Mouse (Mus musculus): ENCODE measurements around the gene Gdi2. TPM values are rescaled to one million over a fixed set of nuclear protein-coding genes. Genes with fewer than 3 reads are reported as not detected.

Gdi2 gene
- 1,176 TPM for polyA plus RNA-seq (2014; fragmentation: Illumina TruSeq; extraction: RNeasy Lipid Tissue Mini Kit (QIAGEN cat#74804); ENCODE audit: low read depth, low replicate concordance)

GRCm38 (mm10) chr13:3537594-3538222 lies at the start of gene Gdi2:
Gene Gdi2 (plus strand): TSS chr13:3538063.

DNA sequence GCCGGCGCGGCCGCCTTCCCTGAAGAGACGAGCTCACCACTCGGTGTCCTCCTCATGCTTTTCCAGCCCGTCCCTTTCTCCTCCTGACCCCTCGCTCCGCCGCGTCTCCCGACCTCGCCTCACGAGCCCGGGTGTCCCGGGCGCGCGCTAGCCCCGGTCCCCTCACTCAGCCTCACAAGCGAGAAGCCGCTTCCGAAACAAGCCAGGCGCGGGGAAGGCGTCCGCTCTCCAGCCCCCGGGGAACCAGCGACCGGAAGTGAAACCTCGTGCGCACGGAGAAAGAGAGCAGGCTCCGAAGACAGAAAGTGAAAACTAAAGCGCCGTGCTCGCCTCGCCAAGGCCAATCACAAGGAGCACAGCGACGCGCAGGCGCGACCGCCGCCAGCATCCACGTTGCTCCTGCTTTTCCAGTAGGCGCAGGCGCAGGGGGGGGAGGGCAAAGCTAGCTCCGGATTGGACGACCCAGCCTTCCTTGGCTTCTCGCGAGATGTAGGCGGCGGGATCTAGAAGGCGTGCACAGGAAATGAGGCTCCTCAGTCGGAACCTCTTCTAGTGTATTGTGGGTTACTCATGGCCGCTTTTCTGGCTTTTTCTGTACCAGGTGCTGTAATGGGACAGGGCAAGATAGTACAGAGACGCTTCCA lies 73.1 kb downstream of the Gdi2 start, which contains the start of gene Fam208b:
Fam208b (minus strand) TSS at position 314 of the 644 bp plus-strand sequence.

Other genes with a start within 250 kb of the Gdi2 start
- 68.9 TPM for gene Fam208b, start 73.0 kb downstream of the Gdi2 start, polyA plus RNA-seq (2014; fragmentation: Illumina TruSeq; extraction: RNeasy Lipid Tissue Mini Kit (QIAGEN cat#74804); ENCODE audit: low read depth, low replicate concordance)
- gene Asb13, start 96.0 kb downstream of the Gdi2 start, polyA plus RNA-seq (2014; fragmentation: Illumina TruSeq; extraction: RNeasy Lipid Tissue Mini Kit (QIAGEN cat#74804); ENCODE audit: low read depth, low replicate concordance), result 21.2 TPM

Data from adrenal gland, adult 10 weeks (tissue).